Mouse (Mus musculus) spleen, adult 18-20 months (tissue): Measurements from ENCODE around the gene Polr1e.
"Not testable (repeated sequence)": the region's sequence is repeated elsewhere in the genome, so short reads cannot be mapped to it uniquely, and the experiment has no call there.

Experiments
- DNase-seq, 2 experiments: peaks; one replicate each; pipeline ENCODE4 v3.0.0; 2022; ENCODE audit warnings: mixed read lengths in 2 of 2

Gene Polr1e

DNA sequence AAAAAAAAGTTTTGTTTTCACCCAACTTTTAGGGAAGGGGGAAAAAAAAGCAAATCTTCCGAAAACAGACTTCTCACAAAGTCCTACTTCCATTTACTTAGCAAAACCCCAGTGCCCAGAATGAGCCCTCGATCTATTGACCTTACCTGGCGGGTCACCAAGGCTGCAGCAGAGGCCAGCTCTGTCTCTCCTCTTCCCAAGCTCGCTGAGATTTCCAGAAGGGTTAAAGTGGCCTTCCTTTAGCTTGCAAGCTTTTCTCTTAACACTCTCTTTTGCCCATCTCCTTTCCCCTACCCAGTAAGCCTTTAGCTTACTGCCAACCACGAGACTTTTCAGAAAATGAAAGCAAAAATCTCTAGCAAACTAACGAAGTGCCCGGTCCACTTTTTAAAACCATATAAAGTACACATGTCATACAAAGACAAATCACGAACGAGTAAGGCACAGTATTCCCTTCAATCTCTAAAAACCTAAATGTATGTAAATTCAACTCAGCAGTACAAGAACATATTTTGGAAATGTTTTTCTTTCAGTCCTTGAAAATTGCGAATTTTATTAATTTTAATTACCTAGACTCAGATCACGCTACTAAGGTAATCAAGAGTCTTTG, 7.5 kb upstream of the Polr1e start:
- DNase-seq = no peak

- DNase-seq = no peak
Measured at GRCm38 (mm10) chr4:45011581-45012104, 6.7 kb upstream of the Polr1e start.

- peak; percentile 94 to 99 for DNase-seq
Measured at GRCm38 (mm10) chr4:45012105-45012975, 6.0 kb upstream of the Polr1e start, which contains the start of gene Zbtb5. Zbtb5 (minus strand) TSS chr4:45012412.

DNA sequence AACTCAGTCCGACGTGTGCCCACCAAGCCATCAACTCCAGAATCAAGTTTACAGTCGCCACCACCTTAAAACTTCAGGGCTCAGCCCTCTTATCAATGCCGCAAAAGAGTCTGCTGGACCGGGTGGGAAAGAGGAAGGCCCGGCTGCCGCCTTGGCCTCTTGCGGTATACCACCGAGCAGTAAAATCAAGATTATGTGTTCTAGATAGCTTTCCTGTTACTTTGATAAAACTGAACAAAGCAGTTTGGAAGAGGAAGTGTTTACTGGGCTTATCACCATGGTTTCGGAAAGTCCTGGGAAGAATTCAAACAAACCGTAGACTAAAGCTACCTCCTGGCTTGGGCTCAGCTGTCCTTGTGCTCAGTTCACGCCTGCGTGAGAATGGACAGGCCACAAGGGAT, 5.4 kb upstream of the Polr1e start:
- no peak for DNase-seq

DNA sequence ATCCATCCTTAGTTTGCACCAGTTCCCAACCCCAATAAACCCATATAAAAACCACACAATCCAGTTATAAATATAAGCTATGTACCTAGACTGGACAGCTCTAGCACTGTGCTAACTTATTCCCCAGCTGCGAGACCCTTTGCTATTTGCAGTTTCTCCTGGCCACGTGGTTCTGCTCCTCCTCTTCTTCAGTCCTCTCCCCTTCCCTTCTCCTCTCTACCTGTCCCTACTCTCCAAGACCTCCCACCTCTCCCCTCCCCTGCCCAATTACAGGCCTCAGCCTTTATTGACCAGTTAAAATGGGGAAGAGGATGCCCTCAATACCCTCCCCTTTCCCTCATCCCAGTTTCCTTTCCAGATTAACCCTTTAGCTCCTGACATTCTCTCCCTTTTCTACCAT, 4.8 kb upstream of the Polr1e start:
- DNase-seq = no peak

- peak in 1 of 2 experiments; percentile 30 for DNase-seq
Measured at GRCm38 (mm10) chr4:45015615-45016014, 2.8 kb upstream of the Polr1e start.

- DNase-seq = no peak
Measured at GRCm38 (mm10) chr4:45019009-45019408, 626 bp downstream of the Polr1e start.

DNA sequence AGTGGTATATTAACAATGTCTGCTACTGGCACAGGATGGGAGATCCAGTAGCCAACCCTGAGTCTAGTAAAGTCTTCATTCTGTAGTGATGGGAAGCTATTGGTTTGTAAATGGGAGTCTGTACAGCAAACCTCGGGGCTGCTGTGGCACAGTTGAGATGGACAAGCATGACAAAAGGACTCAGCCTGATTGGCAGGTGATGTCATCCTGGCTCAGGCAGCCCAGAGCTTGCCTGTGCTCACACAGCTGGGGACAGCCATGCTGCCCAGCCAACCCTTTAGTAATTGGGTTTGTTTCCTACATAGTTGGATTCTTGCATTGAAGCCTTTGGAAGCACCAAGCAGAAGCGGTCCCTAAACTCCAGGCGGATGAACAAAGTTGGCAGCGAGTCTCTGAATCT, 8.1 kb downstream of the Polr1e start:
- DNase-seq = no peak

- DNase-seq = no peak
Measured at GRCm38 (mm10) chr4:45032586-45032985, 14.2 kb downstream of the Polr1e start.

- DNase-seq = no peak
Measured at GRCm38 (mm10) chr4:45034693-45035628, 16.6 kb downstream of the Polr1e start.

- no peak for DNase-seq
Measured at GRCm38 (mm10) chr4:45036048-45036447, 17.7 kb downstream of the Polr1e start.

DNA sequence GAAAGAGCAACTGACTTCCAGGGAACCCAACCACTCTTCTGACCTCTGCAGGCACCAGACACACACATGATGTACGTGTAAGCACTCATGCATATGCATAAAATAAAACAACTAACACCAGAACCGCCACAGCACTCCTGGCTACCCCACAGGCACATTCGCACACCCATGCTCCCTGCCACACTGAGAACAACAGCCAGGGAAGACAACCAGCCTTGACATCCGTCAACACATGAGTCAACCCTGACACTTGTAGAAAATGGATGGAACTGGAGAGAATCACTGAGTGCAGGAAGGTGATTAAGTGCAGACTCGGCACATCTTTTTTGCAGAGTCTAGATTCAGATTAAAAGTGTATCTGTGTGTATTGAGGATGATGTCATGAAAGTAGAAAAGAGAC, 18.2 kb downstream of the Polr1e start:
- no peak for DNase-seq

GRCm38 (mm10) chr4:45037455-45038410, 19.4 kb downstream of the Polr1e start:
- DNase-seq = no peak

DNA sequence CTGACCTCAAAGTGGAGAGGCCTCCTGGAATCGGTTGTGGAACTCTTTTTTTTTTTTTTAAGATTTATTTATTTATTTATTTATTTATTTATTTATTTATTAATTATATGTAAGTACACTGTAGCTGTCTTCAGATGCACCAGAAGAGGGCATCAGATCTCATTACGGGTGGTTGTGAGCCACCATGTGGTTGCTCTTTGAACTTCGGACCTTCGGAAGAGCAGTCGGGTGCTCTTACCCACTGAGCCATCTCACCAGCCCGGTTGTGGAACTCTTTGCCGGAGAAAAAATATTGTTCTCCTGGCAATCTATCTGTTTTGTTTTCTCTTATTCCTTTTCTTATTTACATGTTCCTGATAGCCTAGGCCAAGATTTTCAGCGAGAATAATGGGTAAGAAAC, 20.5 kb downstream of the Polr1e start:
- peak in 1 of 2 experiments; percentile 16 for DNase-seq

DNA sequence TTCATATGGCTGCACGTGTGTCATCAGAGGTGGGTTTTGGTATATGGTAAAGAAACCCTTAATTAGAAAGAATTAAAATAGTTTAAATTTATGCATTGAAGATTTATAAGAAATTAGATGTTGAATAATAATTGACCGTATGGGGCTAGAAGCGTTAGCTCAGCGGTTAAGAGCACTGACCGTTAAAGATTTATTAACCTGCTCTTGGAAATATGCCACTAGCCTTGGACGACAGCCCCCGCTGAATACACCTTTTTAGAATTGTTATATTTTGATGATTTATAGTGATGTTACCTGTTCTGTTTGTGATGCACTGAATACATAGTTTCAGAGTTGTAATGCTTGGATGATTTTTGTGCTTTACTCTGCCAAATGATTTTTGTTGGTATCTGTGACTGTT, 21.2 kb downstream of the Polr1e start:
- not testable (repeated sequence) for DNase-seq

- no peak for DNase-seq
Measured at GRCm38 (mm10) chr4:45040795-45041194, 22.4 kb downstream of the Polr1e start.

- DNase-seq = no peak
Measured at GRCm38 (mm10) chr4:45046679-45047078, 28.3 kb downstream of the Polr1e start.

DNA sequence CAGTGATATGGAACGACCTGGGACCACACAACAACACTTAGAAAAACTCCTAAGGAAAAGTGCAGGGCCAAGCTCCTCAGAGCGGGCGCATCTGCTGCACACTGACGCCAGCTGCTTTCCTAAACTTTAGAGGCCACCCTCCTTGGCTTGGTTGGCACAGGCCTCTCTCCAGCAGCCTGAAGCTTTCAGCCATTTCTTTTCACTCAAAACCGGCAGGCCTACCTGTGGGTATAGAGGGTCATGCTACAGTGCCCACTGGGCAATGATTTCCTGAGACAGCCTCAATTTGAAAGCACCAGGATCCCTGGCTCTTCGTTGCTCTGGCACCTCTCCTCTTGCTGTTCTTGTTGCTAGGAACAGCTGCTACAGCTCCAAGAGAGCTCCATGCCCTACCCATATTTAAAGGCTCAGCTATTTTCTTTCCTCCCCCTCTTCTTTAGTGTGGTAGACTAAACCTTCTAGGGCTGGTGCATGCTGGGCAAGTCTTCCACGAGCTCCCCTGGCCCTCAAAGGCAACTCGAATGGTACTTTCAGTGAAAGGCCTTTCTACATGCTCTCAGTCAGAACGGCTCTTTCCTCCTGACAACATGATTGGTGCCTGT, 29.0 kb downstream of the Polr1e start:
- no peak for DNase-seq

DNA sequence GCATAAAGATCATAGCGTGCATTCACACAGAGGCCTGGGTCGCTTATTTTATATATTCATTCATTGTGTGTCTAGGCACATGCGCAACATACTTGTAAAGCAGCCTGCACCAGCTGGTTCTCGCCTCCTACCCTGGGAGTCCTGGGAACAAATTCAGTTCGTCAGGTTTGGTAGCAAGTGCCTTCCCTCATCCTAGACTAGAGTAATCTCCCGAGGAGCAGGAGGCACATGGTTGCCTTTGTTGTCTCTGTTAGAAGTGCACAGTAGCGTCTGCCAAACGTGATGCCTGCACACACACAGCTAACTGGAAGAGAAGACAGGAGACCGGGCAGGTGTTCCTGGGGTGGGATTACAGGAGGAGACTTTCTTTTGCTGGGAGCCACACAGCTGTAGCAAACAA, 29.6 kb downstream of the Polr1e start:
- no peak for DNase-seq

DNA sequence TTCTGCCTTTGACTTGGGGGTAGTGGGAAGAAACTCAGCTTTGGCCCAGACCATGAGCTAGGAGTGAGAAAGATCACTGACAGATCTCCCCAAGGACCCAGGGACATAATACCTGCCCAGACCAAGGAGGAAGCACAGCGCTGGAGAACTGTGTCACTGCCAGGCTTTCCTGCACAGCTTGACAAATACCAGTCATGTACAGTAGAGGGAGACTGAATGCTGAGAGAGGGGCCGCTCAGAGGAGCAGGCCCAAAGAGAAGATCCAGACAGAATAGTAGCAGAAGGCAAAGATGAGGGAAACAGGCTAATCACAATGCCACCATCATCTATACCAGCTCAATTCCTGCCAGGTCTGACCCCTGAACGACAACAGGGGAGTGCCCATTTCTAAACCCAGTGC, 36.5 kb downstream of the Polr1e start:
- DNase-seq = no peak

DNA sequence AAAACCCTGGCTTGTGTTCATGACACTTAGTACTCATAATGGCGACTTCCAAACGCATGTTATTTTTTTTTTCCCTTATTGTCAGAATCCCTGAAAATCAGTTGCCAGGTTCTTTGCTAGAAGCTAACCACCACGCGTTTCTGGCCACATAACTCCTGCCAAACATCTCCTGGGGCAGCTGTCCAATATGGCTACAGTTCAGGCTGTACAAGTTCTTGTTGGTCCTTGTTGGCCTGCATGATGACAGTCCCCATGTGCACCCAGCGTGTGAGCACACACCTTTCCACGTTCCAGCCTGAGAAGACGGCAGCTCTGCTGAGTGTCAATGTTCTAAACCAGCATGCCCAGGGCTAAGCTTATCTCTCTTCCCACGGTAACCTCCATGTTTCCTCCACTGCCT, 37.1 kb downstream of the Polr1e start:
- DNase-seq = no peak
